Mouse (Mus musculus) lung, adult 2 months (tissue): ENCODE measurements around the gene Prpf40a.

Source experiments
- CTCF ChIP-seq: fragments of 200-500 bp; IDR thresholded peaks from 2 replicates; pipeline ENCODE4 v1.5.1; 2011; ENCODE audit warnings: mild to moderate bottlenecking, low read length, control low read depth; ENCODE audit not compliant: insufficient read depth
- POLR2A ChIP-seq: fragments of 200-500 bp; IDR thresholded peaks from 2 replicates; pipeline ENCODE4 v1.6.1; 2011; ENCODE audit warnings: low read depth, mild to moderate bottlenecking, control low read depth, low read length, borderline replicate concordance; ENCODE audit errors: extremely low read depth

DNA sequence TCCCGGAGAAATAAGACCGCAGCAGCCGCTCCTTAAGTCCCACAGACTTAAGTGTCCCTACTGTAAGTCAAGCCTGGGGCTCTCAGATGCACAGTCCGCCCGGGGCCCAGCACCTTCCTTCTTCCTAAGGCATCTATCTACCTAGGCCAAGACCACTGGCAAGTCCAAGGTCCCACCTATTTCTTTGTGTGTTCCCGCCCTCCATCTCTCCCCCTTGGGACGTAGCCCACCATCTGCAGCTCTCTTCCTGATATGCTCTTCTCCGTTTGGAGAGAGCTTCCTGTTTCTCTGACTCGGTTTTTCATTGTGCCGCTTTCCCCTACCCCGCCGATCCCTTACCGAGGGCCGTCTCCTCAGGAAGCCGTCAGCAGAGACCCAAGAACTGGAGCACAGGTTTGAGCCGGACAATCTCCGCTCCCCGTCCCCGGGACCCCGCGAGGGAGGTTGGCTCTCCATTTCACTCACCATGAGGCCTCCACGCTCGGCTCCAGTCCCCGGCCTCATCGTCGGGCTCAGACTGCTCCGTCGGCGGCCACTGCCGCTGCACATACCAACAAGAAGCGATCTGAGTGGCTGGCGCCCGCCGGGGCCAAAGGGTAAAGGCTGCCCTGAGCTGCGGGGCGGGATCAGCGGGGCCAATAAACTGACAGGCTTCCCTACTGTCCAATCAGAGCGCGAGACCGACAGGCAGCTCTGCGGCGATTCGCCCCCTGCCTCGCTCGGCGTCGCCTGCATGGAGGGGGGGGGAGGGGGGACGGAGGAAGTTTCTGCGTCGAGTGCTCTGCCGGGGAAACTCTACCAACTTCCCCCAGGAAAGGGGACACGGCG is at the start of gene Prpf40a:
- TF ChIP-seq CTCF (no peak), POLR2A (peak; percentile 60; the same call in 1 of the 2 replicates)
